Mouse (Mus musculus) cerebellum, adult 2 months (tissue): ENCODE data around the gene Anxa3. TPM values are rescaled to one million over a fixed set of nuclear protein-coding genes. Genes with fewer than 3 reads are reported as not detected.

Experiments
- DNase-seq, 2 experiments: peaks; one replicate each; pipeline ENCODE4 v3.0.0; 2021
- H3K27ac ChIP-seq: fragments of 200-500 bp; 2 replicates; pipeline ENCODE4 v1.5.1; 2012; ENCODE audit warnings: low read length, control low read depth, inconsistent platforms; ENCODE audit not compliant: insufficient read depth
- H3K27me3 ChIP-seq: fragments of 200-500 bp; 2 replicates; pipeline ENCODE4 v1.6.1; 2012; ENCODE audit warnings: inconsistent platforms, mild to moderate bottlenecking, low read length, moderate library complexity; ENCODE audit not compliant: control insufficient read depth, insufficient read depth
- H3K4me1 ChIP-seq: fragments of 200-500 bp; 2 replicates; pipeline ENCODE4 v1.6.1; 2011; ENCODE audit warnings: low read length; ENCODE audit not compliant: control insufficient read depth, insufficient read depth
- H3K4me3 ChIP-seq: fragments of 200-500 bp; replicated peaks from 2 replicates; pipeline ENCODE3; 2011; ENCODE audit warnings: mild to moderate bottlenecking, low read depth, low read length, control low read depth; ENCODE audit not compliant: insufficient read depth
- CTCF ChIP-seq: fragments of 200-500 bp; IDR thresholded peaks from 2 replicates; pipeline ENCODE4 v1.5.1; 2011; ENCODE audit warnings: low read depth, mild to moderate bottlenecking, control low read depth, low read length, moderate library complexity, borderline replicate concordance; ENCODE audit not compliant: insufficient read depth
- POLR2A ChIP-seq: fragments of 200-500 bp; IDR thresholded peaks from 2 replicates; pipeline ENCODE4 v1.6.1; 2011; ENCODE audit warnings: low read length, control low read depth, borderline replicate concordance; ENCODE audit not compliant: insufficient read depth
- WGBS: fragments of 180-500 bp; shearing (Covaris S2); methylation state at CpG from one replicate; pipeline ENCODE4 v1.1.7; 2018; 5-methylcytosine and 5-hydroxymethylcytosine counted together
- polyA plus RNA-seq: library from polyadenylated mRNA; depleted of rRNA; stranded (reverse); fragments of >200 nt; gene quantifications from 2 replicates; pipeline ENCODE4 v1.2.3, GENCODE M21; 2012

Gene Anxa3
- polyA plus RNA-seq, 1 experiment, result 12.0 TPM

- TF ChIP-seq POLR2A (no peak), CTCF (no peak)
- whole genome bisulfite sequencing, result 84% methylated on average over 3 of the region's 3 CpGs
These were observed 60.3 kb downstream of the Anxa3 start for GRCm38 (mm10) chr5:96853451-96853850.

GRCm38 (mm10) chr5:96854350-96854749 lies 61.2 kb downstream of the Anxa3 start:
- Histone ChIP-seq H3K4me3 (no peak overlapping the region), H3K27ac (no peak overlapping the region), H3K27me3 (no peaks in the 10 kb centered on the region), H3K4me1 (no peaks in the 10 kb centered on the region)
- 74% methylated on average over 3 of the region's 3 CpGs for WGBS
- DNase-seq, result no peak
- TF ChIP-seq POLR2A, result no peak
- TF ChIP-seq CTCF, result no peak

More at GRCm38 (mm10) chr5:96853451-96853850, 60.3 kb downstream of the Anxa3 start:
- Histone ChIP-seq H3K27me3 (no peaks in the 10 kb centered on the region), H3K4me3 (no peak overlapping the region), H3K27ac (no peak overlapping the region), H3K4me1 (no peaks in the 10 kb centered on the region)
- DNase-seq, result no peak

- H3K4me3 ChIP-seq, result no peak overlapping the region
- H3K27me3 ChIP-seq, result no peaks in the 10 kb centered on the region
- TF ChIP-seq CTCF, result no peak
- TF ChIP-seq POLR2A, result no peak
- no peak for DNase-seq
- 86% methylated on average over 1 of the region's 1 CpGs for WGBS
- no peaks in the 10 kb centered on the region for H3K4me1 ChIP-seq
- H3K27ac ChIP-seq, result no peak overlapping the region
These were observed 66.8 kb downstream of the Anxa3 start for GRCm38 (mm10) chr5:96859938-96860337.

GRCm38 (mm10) chr5:96867171-96867570 lies 74.0 kb downstream of the Anxa3 start:
- Histone ChIP-seq H3K27me3 (no peaks in the 10 kb centered on the region), H3K4me3 (no peak overlapping the region), H3K4me1 (no peaks in the 10 kb centered on the region), H3K27ac (no peak overlapping the region)
- 82% methylated on average over 4 of the region's 4 CpGs for WGBS
- no peak for DNase-seq
- TF ChIP-seq CTCF, result no peak
- TF ChIP-seq POLR2A, result no peak

- DNase-seq, result no peak
- Histone ChIP-seq H3K27ac (no peak overlapping the region), H3K4me1 (no peaks in the 10 kb centered on the region), H3K27me3 (no peaks in the 10 kb centered on the region), H3K4me3 (no peak overlapping the region)
- WGBS, result 52% methylated on average over 6 of the region's 6 CpGs
- no peak for TF ChIP-seq CTCF
- TF ChIP-seq POLR2A, result no peak
These were observed 75.8 kb downstream of the Anxa3 start for GRCm38 (mm10) chr5:96868893-96869292.

GRCm38 (mm10) chr5:96870996-96871395 lies 77.9 kb downstream of the Anxa3 start:
- TF ChIP-seq CTCF, result no peak
- TF ChIP-seq POLR2A, result no peak
- no peak overlapping the region for H3K27ac ChIP-seq
- no peak overlapping the region for H3K4me3 ChIP-seq
- H3K27me3 ChIP-seq, result no peaks in the 10 kb centered on the region
- no peaks in the 10 kb centered on the region for H3K4me1 ChIP-seq
- no peak for DNase-seq
- 47% methylated on average over 12 of the region's 12 CpGs for WGBS

- no peak overlapping the region for H3K27ac ChIP-seq
- TF ChIP-seq CTCF (no peak), POLR2A (no peak)
- DNase-seq, result no peak
- WGBS, result 100% methylated on average over 1 of the region's 1 CpGs
- no peak overlapping the region for H3K4me3 ChIP-seq
- no peaks in the 10 kb centered on the region for H3K4me1 ChIP-seq
- H3K27me3 ChIP-seq, result no peaks in the 10 kb centered on the region
These were observed 85.0 kb downstream of the Anxa3 start for GRCm38 (mm10) chr5:96878178-96878577.

- TF ChIP-seq CTCF, result no peak
- TF ChIP-seq POLR2A, result no peak
- H3K4me1 ChIP-seq, result no peaks in the 10 kb centered on the region
- no peak for DNase-seq
- WGBS, result 96% methylated on average over 11 of the region's 11 CpGs
- H3K27me3 ChIP-seq, result no peaks in the 10 kb centered on the region
- no peak overlapping the region for H3K27ac ChIP-seq
- no peak overlapping the region for H3K4me3 ChIP-seq
These were observed 85.9 kb downstream of the Anxa3 start for GRCm38 (mm10) chr5:96878851-96879540.
